Mouse (Mus musculus) embryonic facial prominence, embryonic 13.5 days (tissue): ENCODE data around the gene Specc1. TPM values are rescaled to one million over a fixed set of nuclear protein-coding genes. Genes with fewer than 3 reads are reported as not detected.
"Not testable (repeated sequence)": the region's sequence is repeated elsewhere in the genome, so short reads cannot be mapped to it uniquely, and the experiment has no call there.

Experiments used
- ATAC-seq: fragments of 200-750 bp; cut with Nextera tagmentation; 2 replicates; pipeline ENCODE4 v1.8.0; 2017; ENCODE audit warnings: low read depth; ENCODE audit not compliant: insufficient number of reproducible peaks, insufficient read depth, low FRiP score, low TSS enrichment
- H3K27ac ChIP-seq: fragments of 300-500 bp; sonication (generic); 2 replicates; pipeline ENCODE4 v1.5.1; 2015; ENCODE audit warnings: moderate library complexity, mild to moderate bottlenecking, inconsistent platforms
- H3K27me3 ChIP-seq: fragments of 300-500 bp; sonication (generic); 2 replicates; pipeline ENCODE4 v1.6.1; 2015; ENCODE audit warnings: mild to moderate bottlenecking, inconsistent platforms
- H3K36me3 ChIP-seq: fragments of 300-500 bp; sonication (generic); 2 replicates; pipeline ENCODE4 v1.6.1; 2015; ENCODE audit warnings: mild to moderate bottlenecking, inconsistent platforms
- H3K4me1 ChIP-seq: fragments of 300-500 bp; sonication (generic); 2 replicates; pipeline ENCODE4 v1.6.1; 2015; ENCODE audit warnings: inconsistent platforms
- H3K4me2 ChIP-seq: fragments of 300-500 bp; sonication (generic); 2 replicates; pipeline ENCODE4 v1.6.1; 2015; ENCODE audit warnings: moderate library complexity, mild to moderate bottlenecking, inconsistent platforms
- H3K4me3 ChIP-seq: fragments of 300-500 bp; sonication (generic); 2 replicates; pipeline ENCODE4 v1.5.1; 2015; ENCODE audit warnings: mild to moderate bottlenecking, inconsistent platforms
- H3K9ac ChIP-seq: fragments of 300-500 bp; sonication (generic); 2 replicates; pipeline ENCODE4 v1.6.1; 2015; ENCODE audit warnings: mild to moderate bottlenecking, inconsistent platforms
- H3K9me3 ChIP-seq: fragments of 300-500 bp; sonication (generic); 2 replicates; pipeline ENCODE4 v1.6.1; 2016; ENCODE audit warnings: inconsistent platforms
- WGBS: fragments of 180-500 bp; shearing (Covaris S2); methylation state at CpG from one replicate; pipeline ENCODE4 v1.1.7; 2015; ENCODE audit warnings: mixed read lengths; 5-methylcytosine and 5-hydroxymethylcytosine counted together
- polyA plus RNA-seq: library from polyadenylated mRNA; unstranded; fragments of >200 nt; fragmentation: Nextera tagmentation; extraction: Ambion mirVana; gene quantifications from 2 replicates; pipeline ENCODE4 v1.2.1, GENCODE M21; 2015

Specc1 gene
- polyA plus RNA-seq, 1 experiment from 2014 or later = 14.1 TPM

DNA sequence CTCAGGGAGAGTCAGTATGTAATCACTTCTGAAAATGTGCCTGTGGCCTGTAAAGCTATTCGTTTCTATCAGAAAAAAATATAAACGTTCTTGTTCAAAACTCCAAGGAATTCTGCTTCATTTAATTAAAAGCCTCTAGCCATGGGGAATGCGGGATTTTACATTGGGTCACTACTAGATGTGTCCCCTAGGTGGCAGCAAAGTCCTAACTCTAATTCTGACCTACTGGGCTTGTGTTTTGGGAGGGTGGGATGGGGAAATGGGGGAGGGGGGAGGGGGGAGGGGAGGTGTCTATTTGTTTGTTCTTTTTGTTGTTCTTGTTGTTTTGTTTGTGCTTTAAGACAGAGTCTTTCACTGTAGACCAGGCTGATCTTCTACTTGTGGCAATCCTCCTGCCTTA lies 7.2 kb upstream of the Specc1 start:
- H3K9ac ChIP-seq = no peak overlapping the region
- H3K36me3 ChIP-seq = no peaks in the 10 kb centered on the region
- no peak overlapping the region for H3K27ac ChIP-seq
- H3K4me3 ChIP-seq = no peak overlapping the region
- WGBS = under 1% methylated on average over 3 of the region's 3 CpGs
- no peak overlapping the region for H3K4me2 ChIP-seq
- no peaks in the 10 kb centered on the region for H3K9me3 ChIP-seq
- no peaks in the 10 kb centered on the region for H3K27me3 ChIP-seq
- no peaks in the 10 kb centered on the region for H3K4me1 ChIP-seq
- ATAC-seq = no peak

DNA sequence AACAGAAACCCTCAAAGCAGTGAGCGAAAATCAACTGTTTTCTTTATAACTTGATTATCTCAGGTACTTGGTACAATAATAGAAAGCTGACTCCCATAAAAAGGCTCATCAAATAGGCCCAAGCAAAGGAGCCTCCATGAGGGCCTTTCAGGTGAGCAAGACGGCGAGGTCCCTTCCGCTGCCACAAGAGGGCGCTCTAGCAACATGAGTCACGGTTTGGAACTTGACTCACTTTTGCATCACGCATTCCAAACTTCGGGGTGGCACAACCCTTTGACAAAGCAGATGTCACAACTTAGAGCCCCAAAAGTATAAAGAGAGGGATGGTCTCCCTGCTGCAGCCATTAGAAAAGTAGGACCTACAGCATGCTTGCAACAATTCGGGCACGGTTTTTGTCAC lies 5.9 kb upstream of the Specc1 start:
- no peak overlapping the region; the same call in 1 of the 2 replicates for H3K4me2 ChIP-seq
- 15% methylated on average over 10 of the region's 10 CpGs for WGBS
- no peak overlapping the region for H3K4me3 ChIP-seq
- ATAC-seq = no peak
- no peaks in the 10 kb centered on the region for H3K9me3 ChIP-seq
- no peaks in the 10 kb centered on the region for H3K4me1 ChIP-seq
- no peaks in the 10 kb centered on the region for H3K36me3 ChIP-seq
- no peak overlapping the region for H3K9ac ChIP-seq
- no peak overlapping the region for H3K27ac ChIP-seq
- no peaks in the 10 kb centered on the region for H3K27me3 ChIP-seq

- 73% methylated on average over 6 of the region's 6 CpGs for WGBS
- Histone ChIP-seq H3K9ac (no peak overlapping the region), H3K27me3 (peaks cover 29% of the 10 kb centered on the region), H3K4me2 (no peak overlapping the region), H3K27ac (no peak overlapping the region), H3K9me3 (no peaks in the 10 kb centered on the region), H3K4me1 (no peaks in the 10 kb centered on the region), H3K4me3 (no peak overlapping the region), H3K36me3 (no peaks in the 10 kb centered on the region)
- ATAC-seq = no peak
These were observed 1.4 kb upstream of the Specc1 start for GRCm38 (mm10) chr11:61955136-61955535.

- no peak overlapping the region for H3K4me2 ChIP-seq
- WGBS = 79% methylated on average over 6 of the region's 6 CpGs
- no peak overlapping the region for H3K4me3 ChIP-seq
- no peak overlapping the region for H3K27ac ChIP-seq
- no peaks in the 10 kb centered on the region for H3K36me3 ChIP-seq
- H3K9me3 ChIP-seq = no peaks in the 10 kb centered on the region
- no peak overlapping the region for H3K9ac ChIP-seq
- peaks cover 30% of the 10 kb centered on the region for H3K27me3 ChIP-seq
- no peaks in the 10 kb centered on the region for H3K4me1 ChIP-seq
- ATAC-seq = no peak
These were observed 612 bp upstream of the Specc1 start for GRCm38 (mm10) chr11:61955951-61956350.

- peak overlapping the region; percentile 63 for H3K4me3 ChIP-seq
- H3K27ac ChIP-seq = no peak overlapping the region
- H3K4me1 ChIP-seq = no peaks in the 10 kb centered on the region
- H3K9ac ChIP-seq = peak overlapping the region; percentile 70
- peak overlapping the region; percentile 100 for H3K4me2 ChIP-seq
- WGBS = 3% methylated on average over 25 of the region's 25 CpGs
- no peak for ATAC-seq
- peaks cover 30% of the 10 kb centered on the region for H3K27me3 ChIP-seq
- H3K9me3 ChIP-seq = no peaks in the 10 kb centered on the region
- H3K36me3 ChIP-seq = no peaks in the 10 kb centered on the region
These were observed 792 bp downstream of the Specc1 start for GRCm38 (mm10) chr11:61957296-61957813.

GRCm38 (mm10) chr11:61958706-61959105 lies 2.1 kb downstream of the Specc1 start:
- not testable (repeated sequence) for H3K27ac ChIP-seq, H3K4me3 ChIP-seq, H3K36me3 ChIP-seq, H3K9me3 ChIP-seq, H3K9ac ChIP-seq, ATAC-seq, H3K4me1 ChIP-seq, H3K4me2 ChIP-seq
- peaks cover 30% of the 10 kb centered on the region for H3K27me3 ChIP-seq
- 57% methylated on average over 6 of the region's 6 CpGs for WGBS

DNA sequence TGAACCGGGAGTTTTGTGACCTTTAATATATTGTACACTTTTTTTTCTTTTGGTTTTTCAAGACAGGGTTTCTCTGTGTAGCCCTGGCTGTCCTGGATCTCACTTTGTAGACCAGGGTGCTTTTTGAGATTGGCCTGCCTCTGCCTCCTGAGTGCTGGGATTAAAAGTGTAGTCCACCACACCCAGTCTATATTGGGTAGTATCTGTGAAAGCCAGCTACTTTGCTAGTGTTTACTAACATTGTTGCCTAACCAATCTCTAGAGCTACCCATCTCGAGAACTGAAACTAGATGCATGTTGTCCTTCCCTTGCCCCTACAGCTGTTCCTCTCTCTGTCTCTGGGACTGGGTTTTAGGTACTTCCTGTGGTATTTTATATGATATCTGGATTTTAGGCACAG lies 3.5 kb downstream of the Specc1 start:
- no peaks in the 10 kb centered on the region for H3K9me3 ChIP-seq
- no peak for ATAC-seq
- no peaks in the 10 kb centered on the region for H3K36me3 ChIP-seq
- no peak overlapping the region for H3K4me3 ChIP-seq
- H3K4me2 ChIP-seq = no peak overlapping the region
- 85% methylated on average over 2 of the region's 2 CpGs for WGBS
- H3K27me3 ChIP-seq = peaks cover 30% of the 10 kb centered on the region
- H3K27ac ChIP-seq = no peak overlapping the region
- H3K9ac ChIP-seq = no peak overlapping the region
- no peaks in the 10 kb centered on the region for H3K4me1 ChIP-seq

GRCm38 (mm10) chr11:61962684-61963083 lies 6.1 kb downstream of the Specc1 start:
- H3K4me2 ChIP-seq = no peak overlapping the region
- H3K4me1 ChIP-seq = no peaks in the 10 kb centered on the region
- H3K27ac ChIP-seq = no peak overlapping the region
- WGBS = 80% methylated on average over 6 of the region's 6 CpGs
- H3K27me3 ChIP-seq = peaks cover 20% of the 10 kb centered on the region
- H3K9me3 ChIP-seq = no peaks in the 10 kb centered on the region
- H3K4me3 ChIP-seq = no peak overlapping the region
- no peaks in the 10 kb centered on the region for H3K36me3 ChIP-seq
- no peak for ATAC-seq
- no peak overlapping the region for H3K9ac ChIP-seq

GRCm38 (mm10) chr11:61963193-61963592 lies 6.6 kb downstream of the Specc1 start:
- Histone ChIP-seq H3K36me3 (no peaks in the 10 kb centered on the region), H3K4me1 (no peaks in the 10 kb centered on the region), H3K4me3 (no peak overlapping the region), H3K9ac (no peak overlapping the region), H3K27me3 (peaks cover 15% of the 10 kb centered on the region), H3K9me3 (no peaks in the 10 kb centered on the region), H3K27ac (no peak overlapping the region), H3K4me2 (no peak overlapping the region)
- WGBS = 78% methylated on average over 3 of the region's 3 CpGs
- ATAC-seq = no peak

DNA sequence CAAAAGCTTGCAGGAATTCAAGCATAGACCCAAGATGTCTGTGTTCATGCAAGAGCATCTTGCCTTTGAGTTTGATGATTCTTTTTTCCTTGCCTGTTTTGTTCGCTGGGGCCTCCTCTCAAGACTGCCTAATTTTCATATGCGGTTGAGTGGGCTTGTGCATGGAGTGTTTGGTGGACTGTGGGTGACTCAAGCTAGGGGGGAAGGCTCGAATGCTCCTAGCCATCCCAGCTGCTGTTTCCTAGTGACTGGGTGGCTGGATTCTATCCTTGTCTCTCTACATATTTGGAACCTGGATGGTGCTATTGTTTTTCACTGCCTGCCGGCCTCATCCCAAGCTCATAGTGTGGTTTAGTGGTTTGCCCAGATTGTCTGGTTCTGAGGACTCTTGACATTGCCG lies 8.0 kb downstream of the Specc1 start:
- no peak for ATAC-seq
- WGBS = 87% methylated on average over 5 of the region's 5 CpGs
- H3K4me2 ChIP-seq = no peak overlapping the region
- H3K36me3 ChIP-seq = no peaks in the 10 kb centered on the region
- H3K4me3 ChIP-seq = no peak overlapping the region
- peaks cover 4% of the 10 kb centered on the region; the same call in 1 of the 2 replicates for H3K27me3 ChIP-seq
- H3K27ac ChIP-seq = no peak overlapping the region
- no peak overlapping the region for H3K9ac ChIP-seq
- no peaks in the 10 kb centered on the region for H3K4me1 ChIP-seq
- H3K9me3 ChIP-seq = no peaks in the 10 kb centered on the region

GRCm38 (mm10) chr11:61967034-61967433 lies 10.5 kb downstream of the Specc1 start:
- no peak for ATAC-seq
- Histone ChIP-seq H3K4me2 (no peak overlapping the region), H3K36me3 (no peaks in the 10 kb centered on the region), H3K9me3 (no peaks in the 10 kb centered on the region), H3K4me3 (no peak overlapping the region), H3K27me3 (no peaks in the 10 kb centered on the region), H3K4me1 (peaks cover 12% of the 10 kb centered on the region; the same call in 1 of the 2 replicates), H3K9ac (no peak overlapping the region), H3K27ac (no peak overlapping the region)
- 75% methylated on average over 8 of the region's 8 CpGs for WGBS

- Histone ChIP-seq H3K9me3 (no peaks in the 10 kb centered on the region), H3K4me3 (no peak overlapping the region), H3K27me3 (no peaks in the 10 kb centered on the region), H3K27ac (no peak overlapping the region), H3K36me3 (no peaks in the 10 kb centered on the region), H3K4me2 (no peak overlapping the region), H3K4me1 (peaks cover 13% of the 10 kb centered on the region), H3K9ac (no peak overlapping the region)
- no peak for ATAC-seq
- 92% methylated on average over 2 of the region's 2 CpGs for WGBS
These were observed 12.3 kb downstream of the Specc1 start for GRCm38 (mm10) chr11:61968875-61969274.
